Mouse (Mus musculus): ENCODE data around the gene Arf5. TPM values are rescaled to one million over a fixed set of nuclear protein-coding genes. Genes with fewer than 3 reads are reported as not detected.
A peak's percentile ranks its signal among the peaks of the same experiment; 100 is the strongest.

Arf5 gene
- polyA plus RNA-seq (2012) = 560 and 598 TPM in 2 replicates

- H3K4me1 ChIP-seq (ENCODE audit: control insufficient read depth) = peaks cover 73% of the 10 kb centered on the region
- H3K4me3 ChIP-seq (replicated peaks) = peak within 1 kb of the TSS; percentile 79
- no peak for TF ChIP-seq TAL1 (IDR thresholded peaks at IDR 0.05; ENCODE audit: low read length)
- H3K27me3 ChIP-seq (ENCODE audit: control insufficient read depth) = no peaks in the 10 kb centered on the region
- H3K9me3 ChIP-seq (ENCODE audit: control insufficient read depth, low read length) = no peaks in the 10 kb centered on the region
- peaks cover 69% of the 10 kb centered on the region for H3K36me3 ChIP-seq (ENCODE audit: control insufficient read depth)
Observed at GRCm38 (mm10) chr6:28423313-28423712, at the start of gene Arf5. Arf5 (plus strand) TSS chr6:28423560.

GRCm38 (mm10) chr6:28381983-28382382, 41.4 kb upstream of the Arf5 start:
- no peaks in the 10 kb centered on the region for H3K36me3 ChIP-seq (ENCODE audit: control insufficient read depth)
- TF ChIP-seq GATA1 (IDR thresholded peaks at IDR 0.05; ENCODE audit: low read length) (no peak), TAL1 (IDR thresholded peaks at IDR 0.05; ENCODE audit: low read length) (no peak)
- no peaks in the 10 kb centered on the region for H3K27me3 ChIP-seq (ENCODE audit: control insufficient read depth)
- no peaks in the 10 kb centered on the region for H3K9me3 ChIP-seq (ENCODE audit: control insufficient read depth, low read length)
- H3K4me1 ChIP-seq (ENCODE audit: control insufficient read depth) = no peaks in the 10 kb centered on the region
- no peak overlapping the region for H3K4me3 ChIP-seq (replicated peaks)

- H3K27me3 ChIP-seq (ENCODE audit: control insufficient read depth) = no peaks in the 10 kb centered on the region
- H3K9me3 ChIP-seq (ENCODE audit: control insufficient read depth, low read length) = no peaks in the 10 kb centered on the region
- no peak overlapping the region for H3K4me3 ChIP-seq (replicated peaks)
- H3K36me3 ChIP-seq (ENCODE audit: control insufficient read depth) = no peaks in the 10 kb centered on the region
- H3K4me1 ChIP-seq (ENCODE audit: control insufficient read depth) = no peaks in the 10 kb centered on the region
- TF ChIP-seq GATA1 (IDR thresholded peaks at IDR 0.05; ENCODE audit: low read length) (no peak), TAL1 (IDR thresholded peaks at IDR 0.05; ENCODE audit: low read length) (no peak)
Observed at GRCm38 (mm10) chr6:28385169-28385568, 38.2 kb upstream of the Arf5 start.

GRCm38 (mm10) chr6:28389038-28389437, 34.3 kb upstream of the Arf5 start:
- TF ChIP-seq GATA1 (IDR thresholded peaks at IDR 0.05; ENCODE audit: low read length) = no peak
- TF ChIP-seq TAL1 (IDR thresholded peaks at IDR 0.05; ENCODE audit: low read length) = no peak
- Histone ChIP-seq H3K36me3 (ENCODE audit: control insufficient read depth) (no peaks in the 10 kb centered on the region), H3K9me3 (ENCODE audit: control insufficient read depth, low read length) (no peaks in the 10 kb centered on the region), H3K4me1 (ENCODE audit: control insufficient read depth) (no peaks in the 10 kb centered on the region), H3K4me3 (replicated peaks) (no peak overlapping the region), H3K27me3 (ENCODE audit: control insufficient read depth) (peaks cover 2% of the 10 kb centered on the region)

- Histone ChIP-seq H3K9me3 (ENCODE audit: control insufficient read depth, low read length) (peaks cover 11% of the 10 kb centered on the region), H3K4me1 (ENCODE audit: control insufficient read depth) (no peaks in the 10 kb centered on the region), H3K4me3 (replicated peaks) (no peak overlapping the region), H3K27me3 (ENCODE audit: control insufficient read depth) (peaks cover 57% of the 10 kb centered on the region), H3K36me3 (ENCODE audit: control insufficient read depth) (no peaks in the 10 kb centered on the region)
- TF ChIP-seq TAL1 (IDR thresholded peaks at IDR 0.05; ENCODE audit: low read length) (no peak), GATA1 (IDR thresholded peaks at IDR 0.05; ENCODE audit: low read length) (no peak)
Observed at GRCm38 (mm10) chr6:28396051-28396852, 27.1 kb upstream of the Arf5 start.

GRCm38 (mm10) chr6:28396853-28397457, 26.4 kb upstream of the Arf5 start:
- peaks cover 57% of the 10 kb centered on the region for H3K27me3 ChIP-seq (ENCODE audit: control insufficient read depth)
- no peaks in the 10 kb centered on the region for H3K36me3 ChIP-seq (ENCODE audit: control insufficient read depth)
- TF ChIP-seq GATA1 (IDR thresholded peaks at IDR 0.05; ENCODE audit: low read length) (no peak), TAL1 (IDR thresholded peaks at IDR 0.05; ENCODE audit: low read length) (no peak)
- H3K4me3 ChIP-seq (replicated peaks) = no peak overlapping the region
- H3K9me3 ChIP-seq (ENCODE audit: control insufficient read depth, low read length) = peaks cover 11% of the 10 kb centered on the region
- no peaks in the 10 kb centered on the region for H3K4me1 ChIP-seq (ENCODE audit: control insufficient read depth)

- H3K36me3 ChIP-seq (ENCODE audit: control insufficient read depth) = no peaks in the 10 kb centered on the region
- peaks cover 11% of the 10 kb centered on the region for H3K9me3 ChIP-seq (ENCODE audit: control insufficient read depth, low read length)
- no peak within 1 kb of the TSS for H3K4me3 ChIP-seq (replicated peaks)
- H3K27me3 ChIP-seq (ENCODE audit: control insufficient read depth) = peaks cover 57% of the 10 kb centered on the region
- no peaks in the 10 kb centered on the region for H3K4me1 ChIP-seq (ENCODE audit: control insufficient read depth)
- TF ChIP-seq GATA1 (IDR thresholded peaks at IDR 0.05; ENCODE audit: low read length) = no peak
Observed at GRCm38 (mm10) chr6:28397681-28398203, 25.6 kb upstream of the Arf5 start, which contains the start of gene Zfp800. Zfp800 (minus strand) TSS chr6:28398005.

- Histone ChIP-seq H3K36me3 (ENCODE audit: control insufficient read depth) (no peaks in the 10 kb centered on the region), H3K4me1 (ENCODE audit: control insufficient read depth) (no peaks in the 10 kb centered on the region), H3K27me3 (ENCODE audit: control insufficient read depth) (peaks cover 57% of the 10 kb centered on the region), H3K9me3 (ENCODE audit: control insufficient read depth, low read length) (peaks cover 11% of the 10 kb centered on the region), H3K4me3 (replicated peaks) (no peak overlapping the region)
- TF ChIP-seq GATA1 (IDR thresholded peaks at IDR 0.05; ENCODE audit: low read length) (no peak), TAL1 (IDR thresholded peaks at IDR 0.05; ENCODE audit: low read length) (no peak)
Observed at GRCm38 (mm10) chr6:28398726-28399125, 24.6 kb upstream of the Arf5 start.

GRCm38 (mm10) chr6:28399791-28400190, 23.6 kb upstream of the Arf5 start:
- Histone ChIP-seq H3K36me3 (ENCODE audit: control insufficient read depth) (no peaks in the 10 kb centered on the region), H3K4me1 (ENCODE audit: control insufficient read depth) (no peaks in the 10 kb centered on the region), H3K9me3 (ENCODE audit: control insufficient read depth, low read length) (peaks cover 11% of the 10 kb centered on the region), H3K4me3 (replicated peaks) (no peak overlapping the region), H3K27me3 (ENCODE audit: control insufficient read depth) (peaks cover 53% of the 10 kb centered on the region)
- TF ChIP-seq GATA1 (IDR thresholded peaks at IDR 0.05; ENCODE audit: low read length) (no peak), TAL1 (IDR thresholded peaks at IDR 0.05; ENCODE audit: low read length) (no peak)
